Mouse (Mus musculus): ENCODE measurements around the gene Pcp4l1. TPM values are rescaled to one million over a fixed set of nuclear protein-coding genes. Genes with fewer than 3 reads are reported as not detected.

Pcp4l1 gene
- polyA plus RNA-seq, 1 experiment: 37.5 TPM

DNA sequence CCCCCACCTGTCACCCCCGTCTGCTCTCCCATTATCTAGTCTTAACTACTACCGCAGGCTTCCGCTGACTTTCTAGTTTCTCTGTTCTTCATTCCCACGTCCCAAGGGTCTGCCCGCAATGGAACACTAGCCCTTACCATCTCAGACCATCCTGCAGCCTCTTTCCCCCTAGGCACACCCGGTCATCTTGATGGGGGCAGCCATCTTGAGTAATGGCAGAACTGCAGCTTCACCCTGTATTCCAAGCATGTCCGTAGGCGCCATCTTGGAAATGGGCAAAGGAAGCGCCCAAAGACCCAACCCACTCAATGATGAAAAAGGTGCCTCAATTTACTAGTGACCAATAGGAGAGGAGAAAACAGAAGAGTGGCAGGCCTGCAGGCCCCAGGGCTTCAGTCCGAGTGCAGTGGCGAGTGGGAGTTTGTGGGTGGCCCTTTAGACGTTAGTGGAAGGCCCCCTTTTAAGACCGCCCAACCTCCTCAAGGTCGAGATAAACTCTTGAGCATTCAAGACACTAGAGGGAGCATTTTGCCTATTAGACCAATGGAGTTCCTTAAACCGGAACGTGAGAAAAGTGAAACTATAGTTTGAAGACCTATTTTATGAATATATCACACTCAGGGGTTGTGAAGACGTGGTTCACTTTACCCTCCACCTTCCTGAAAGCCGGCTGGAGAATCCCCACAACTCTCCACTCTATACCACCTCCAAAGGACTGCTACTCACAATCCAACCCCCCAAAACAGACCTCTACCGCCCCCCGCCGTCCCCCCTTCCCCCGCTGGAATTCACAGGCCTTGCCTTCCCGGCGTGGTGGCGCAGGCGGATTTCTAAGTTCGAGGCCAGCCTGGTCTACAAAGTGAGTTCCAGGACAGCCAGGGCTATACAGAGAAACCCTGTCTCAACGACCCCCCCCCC is 26.4 kb upstream of the Pcp4l1 start, which contains the start of gene Tomm40l:
Tomm40l (minus strand) TSS at position 277 of the 918 bp plus-strand sequence.
- Histone ChIP-seq H3K4me1 (ENCODE audit: control insufficient read depth, insufficient read depth, low read length) (peaks cover 9% of the 10 kb centered on the region), H3K4me3 (replicated peaks; ENCODE audit: extremely low read depth, low read depth, low read length) (peak within 1 kb of the TSS; percentile 79)
- TF ChIP-seq POLR2A (IDR thresholded peaks at IDR 0.05; ENCODE audit: borderline replicate concordance, extremely low read depth, low read depth, low read length) (peak; percentile 55; the same call in 1 of the 2 replicates), CTCF (IDR thresholded peaks at IDR 0.05; ENCODE audit: insufficient read depth, low read length) (no peak)
- DNase-seq: peak; percentile 85
- whole genome bisulfite sequencing: 1% methylated on average over 28 of the region's 28 CpGs

DNA sequence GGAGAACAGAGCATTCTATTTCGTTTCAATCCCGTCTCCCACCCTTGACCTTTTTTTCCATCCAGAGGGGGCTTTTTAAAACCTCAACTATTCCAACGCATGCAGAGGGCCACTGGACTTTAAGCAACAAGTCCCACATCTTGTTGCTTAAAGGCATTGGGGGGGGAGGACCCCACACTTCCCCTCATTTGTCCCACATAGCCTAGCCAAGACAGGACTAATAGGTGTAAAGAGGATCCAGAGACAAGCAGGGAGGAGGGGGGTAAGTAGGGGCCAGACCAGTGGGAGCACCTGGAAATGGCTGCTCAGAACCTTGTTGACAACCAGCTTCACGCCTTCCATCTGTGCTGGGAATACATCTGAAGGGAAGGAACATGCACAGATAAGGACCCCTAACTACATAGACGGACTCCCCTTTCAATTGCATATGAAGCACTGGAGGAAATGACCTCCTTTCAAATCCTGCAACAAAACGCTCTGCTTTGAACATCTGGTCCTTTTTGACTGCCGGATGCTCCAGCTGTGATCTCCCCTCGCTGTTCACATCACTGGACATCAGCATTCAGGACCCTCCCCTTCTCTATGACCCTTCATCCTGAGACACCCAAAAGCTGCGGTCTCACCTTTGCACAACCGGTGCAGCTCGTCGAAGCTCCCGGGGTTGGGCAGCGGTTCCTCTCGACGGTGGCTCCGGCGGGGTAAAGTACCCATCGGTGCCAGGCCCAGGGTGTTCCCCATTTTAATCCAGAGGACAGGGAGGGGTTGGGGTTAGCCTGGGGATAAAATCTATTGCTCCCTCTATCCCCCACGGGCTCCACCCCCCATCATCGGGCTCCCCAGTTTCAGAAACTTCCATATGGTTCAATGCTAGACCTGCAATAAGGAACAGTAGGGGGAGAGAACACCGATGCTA is 25.5 kb upstream of the Pcp4l1 start:
- peaks cover 9% of the 10 kb centered on the region for H3K4me1 ChIP-seq (ENCODE audit: control insufficient read depth, insufficient read depth, low read length)
- H3K4me3 ChIP-seq (replicated peaks; ENCODE audit: extremely low read depth, low read depth, low read length): peak overlapping the region; percentile 79
- WGBS: 5% methylated on average over 22 of the region's 22 CpGs
- TF ChIP-seq CTCF (IDR thresholded peaks at IDR 0.05; ENCODE audit: insufficient read depth, low read length) (no peak), POLR2A (IDR thresholded peaks at IDR 0.05; ENCODE audit: borderline replicate concordance, extremely low read depth, low read depth, low read length) (no peak)
- DNase-seq: no peak

DNA sequence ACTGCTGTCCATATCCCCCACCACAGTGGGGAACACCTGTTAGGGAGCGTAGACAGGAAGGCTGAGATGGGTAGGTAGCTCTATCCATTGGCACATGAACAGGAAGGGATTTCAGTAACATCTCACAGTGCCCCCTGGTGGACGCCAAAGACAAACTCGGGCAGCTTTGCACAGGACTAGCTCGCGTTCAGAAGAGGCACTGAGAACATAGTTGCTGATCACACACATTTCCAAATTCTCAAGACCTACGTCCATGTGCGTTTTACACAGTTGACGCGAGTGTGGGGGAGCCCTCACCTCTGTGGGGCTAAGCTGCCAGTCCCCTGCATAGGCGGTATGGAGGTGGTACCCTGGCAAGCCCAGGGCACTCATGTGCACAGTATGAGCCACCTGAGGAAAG is 24.8 kb upstream of the Pcp4l1 start:
- peak; percentile 87 for DNase-seq
- H3K4me1 ChIP-seq (ENCODE audit: control insufficient read depth, insufficient read depth, low read length): peaks cover 9% of the 10 kb centered on the region
- no peak overlapping the region for H3K4me3 ChIP-seq (replicated peaks; ENCODE audit: extremely low read depth, low read depth, low read length)
- WGBS: 6% methylated on average over 10 of the region's 10 CpGs
- TF ChIP-seq CTCF (IDR thresholded peaks at IDR 0.05; ENCODE audit: insufficient read depth, low read length): peak; percentile 94
- TF ChIP-seq POLR2A (IDR thresholded peaks at IDR 0.05; ENCODE audit: borderline replicate concordance, extremely low read depth, low read depth, low read length): no peak

DNA sequence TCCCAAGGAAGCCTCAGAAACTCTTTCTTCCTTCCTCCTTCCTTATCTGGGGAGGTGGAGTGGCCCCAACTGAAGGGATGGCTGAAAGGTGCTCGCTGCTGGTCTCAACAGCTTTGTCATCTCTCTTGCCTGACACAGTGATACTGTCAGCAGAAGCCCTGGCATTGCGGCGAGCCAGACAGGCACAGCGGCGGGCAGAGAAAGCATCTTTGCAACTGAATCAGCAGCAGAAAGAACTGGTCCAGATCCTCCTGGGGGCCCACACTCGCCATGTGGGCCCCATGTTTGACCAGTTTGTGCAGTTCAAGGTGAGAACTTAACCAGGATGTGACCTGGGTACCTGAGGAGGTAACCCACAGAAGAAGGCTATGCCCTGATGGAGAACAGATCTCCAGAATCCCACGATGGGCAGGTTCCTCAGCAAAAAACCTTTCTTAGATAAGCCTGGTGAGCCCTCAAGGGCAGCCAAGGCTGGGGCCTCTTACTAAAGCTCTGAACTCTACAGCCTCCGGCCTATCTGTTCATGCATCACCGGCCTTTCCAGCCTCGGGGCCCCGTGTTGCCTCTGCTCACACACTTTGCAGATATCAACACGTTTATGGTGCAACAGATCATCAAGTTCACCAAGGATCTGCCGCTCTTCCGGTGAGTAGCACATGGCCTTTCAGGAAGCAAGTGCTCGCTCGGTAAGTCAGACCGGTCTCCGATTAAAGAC is 20.3 kb upstream of the Pcp4l1 start:
- TF ChIP-seq POLR2A (IDR thresholded peaks at IDR 0.05; ENCODE audit: borderline replicate concordance, extremely low read depth, low read depth, low read length) (no peak), CTCF (IDR thresholded peaks at IDR 0.05; ENCODE audit: insufficient read depth, low read length) (no peak)

DNA sequence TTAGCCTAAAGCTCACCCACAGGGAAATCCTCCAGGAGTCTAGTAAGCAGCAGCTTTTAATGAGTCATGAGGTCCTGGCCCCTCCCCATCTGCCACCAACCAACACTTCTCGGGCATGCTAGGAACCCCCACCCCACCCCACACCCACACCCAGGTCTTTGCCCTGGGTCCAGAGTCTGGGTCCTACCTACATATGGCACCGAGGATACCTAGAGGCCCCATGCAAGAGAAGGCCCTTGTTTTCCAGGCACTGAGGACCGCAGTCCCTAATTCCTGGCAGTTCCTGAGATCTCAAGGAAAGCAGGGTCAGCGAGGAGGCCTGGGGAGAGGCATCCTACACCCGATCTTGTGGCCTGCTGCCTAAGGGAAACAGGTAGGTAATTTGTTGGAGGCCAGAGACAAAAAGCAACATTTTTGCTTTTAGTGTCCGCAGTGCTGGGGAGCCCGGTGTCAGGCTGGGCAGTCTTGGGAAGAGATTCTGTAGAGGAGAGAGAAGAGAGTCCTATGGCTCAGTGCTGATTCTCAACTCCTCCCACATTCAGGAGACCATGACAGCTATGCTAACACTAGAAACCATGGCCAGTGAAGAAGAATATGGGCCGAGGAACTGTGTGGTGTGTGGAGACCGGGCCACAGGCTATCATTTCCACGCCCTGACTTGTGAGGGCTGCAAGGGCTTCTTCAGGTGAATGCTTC is 17.9 kb upstream of the Pcp4l1 start, which contains the start of gene Nr1i3:
Nr1i3 (plus strand) TSS at position 170 of the 696 bp plus-strand sequence.
- WGBS: 72% methylated on average over 10 of the region's 10 CpGs
- TF ChIP-seq POLR2A (IDR thresholded peaks at IDR 0.05; ENCODE audit: borderline replicate concordance, extremely low read depth, low read depth, low read length) (no peak), CTCF (IDR thresholded peaks at IDR 0.05; ENCODE audit: insufficient read depth, low read length) (no peak)
- H3K4me1 ChIP-seq (ENCODE audit: control insufficient read depth, insufficient read depth, low read length): no peaks in the 10 kb centered on the region
- no peak within 1 kb of the TSS for H3K4me3 ChIP-seq (replicated peaks; ENCODE audit: extremely low read depth, low read depth, low read length)
- no peak for DNase-seq

More for the DNA sequence above, 20.3 kb upstream of the Pcp4l1 start:
- no peak overlapping the region for H3K4me3 ChIP-seq (replicated peaks; ENCODE audit: extremely low read depth, low read depth, low read length)
- peaks cover 5% of the 10 kb centered on the region for H3K4me1 ChIP-seq (ENCODE audit: control insufficient read depth, insufficient read depth, low read length)
- DNase-seq: no peak
- WGBS: 84% methylated on average over 18 of the region's 18 CpGs

DNA sequence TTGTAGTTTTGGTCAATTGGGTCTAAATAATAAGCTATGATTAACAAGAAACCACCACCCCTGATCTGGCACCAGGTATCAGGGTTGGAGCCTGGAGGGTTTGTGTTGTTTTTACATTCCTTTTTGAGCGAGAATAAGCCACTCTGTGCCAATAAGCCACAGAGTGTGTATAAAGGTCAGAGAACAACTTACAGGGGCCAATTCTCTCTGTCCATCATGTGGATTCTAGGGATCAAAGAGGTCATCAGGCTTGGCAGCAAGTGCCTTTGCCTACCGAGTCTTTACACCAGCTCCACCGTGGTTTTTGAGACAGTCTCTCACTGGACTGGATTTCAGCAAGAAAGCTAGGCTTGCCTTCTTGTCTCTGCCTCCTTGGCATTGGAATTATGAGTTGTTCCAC is 16.8 kb upstream of the Pcp4l1 start:
- TF ChIP-seq POLR2A (IDR thresholded peaks at IDR 0.05; ENCODE audit: borderline replicate concordance, extremely low read depth, low read depth, low read length) (no peak), CTCF (IDR thresholded peaks at IDR 0.05; ENCODE audit: insufficient read depth, low read length) (no peak)
- DNase-seq: no peak
- Histone ChIP-seq H3K4me3 (replicated peaks; ENCODE audit: extremely low read depth, low read depth, low read length) (no peak overlapping the region), H3K4me1 (ENCODE audit: control insufficient read depth, insufficient read depth, low read length) (no peaks in the 10 kb centered on the region)
- WGBS: 59% methylated on average over 3 of the region's 3 CpGs

DNA sequence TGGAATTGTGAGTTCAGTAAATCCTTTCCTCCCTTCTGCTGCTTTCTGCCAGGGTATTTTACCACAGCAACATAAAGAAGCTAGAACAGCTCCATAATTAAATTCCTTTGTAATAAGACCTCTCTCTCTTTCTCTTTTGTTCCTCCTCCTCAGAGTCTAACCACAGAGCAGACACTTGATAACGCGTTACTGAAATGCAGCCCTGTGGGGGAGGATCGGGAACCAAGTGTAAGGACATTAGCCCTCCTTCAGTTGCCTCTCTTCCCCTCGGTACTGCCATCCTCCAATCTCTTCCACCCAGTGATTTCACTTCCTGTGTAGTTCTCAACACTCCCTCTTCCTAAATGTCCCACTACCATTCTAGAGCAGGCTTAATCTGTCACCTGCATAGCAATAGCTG is 13.3 kb upstream of the Pcp4l1 start:
- WGBS: 43% methylated on average over 4 of the region's 4 CpGs
- DNase-seq: no peak
- Histone ChIP-seq H3K4me3 (replicated peaks; ENCODE audit: extremely low read depth, low read depth, low read length) (no peak overlapping the region), H3K4me1 (ENCODE audit: control insufficient read depth, insufficient read depth, low read length) (no peaks in the 10 kb centered on the region)
- no peak for TF ChIP-seq POLR2A (IDR thresholded peaks at IDR 0.05; ENCODE audit: borderline replicate concordance, extremely low read depth, low read depth, low read length)
- no peak for TF ChIP-seq CTCF (IDR thresholded peaks at IDR 0.05; ENCODE audit: insufficient read depth, low read length)

DNA sequence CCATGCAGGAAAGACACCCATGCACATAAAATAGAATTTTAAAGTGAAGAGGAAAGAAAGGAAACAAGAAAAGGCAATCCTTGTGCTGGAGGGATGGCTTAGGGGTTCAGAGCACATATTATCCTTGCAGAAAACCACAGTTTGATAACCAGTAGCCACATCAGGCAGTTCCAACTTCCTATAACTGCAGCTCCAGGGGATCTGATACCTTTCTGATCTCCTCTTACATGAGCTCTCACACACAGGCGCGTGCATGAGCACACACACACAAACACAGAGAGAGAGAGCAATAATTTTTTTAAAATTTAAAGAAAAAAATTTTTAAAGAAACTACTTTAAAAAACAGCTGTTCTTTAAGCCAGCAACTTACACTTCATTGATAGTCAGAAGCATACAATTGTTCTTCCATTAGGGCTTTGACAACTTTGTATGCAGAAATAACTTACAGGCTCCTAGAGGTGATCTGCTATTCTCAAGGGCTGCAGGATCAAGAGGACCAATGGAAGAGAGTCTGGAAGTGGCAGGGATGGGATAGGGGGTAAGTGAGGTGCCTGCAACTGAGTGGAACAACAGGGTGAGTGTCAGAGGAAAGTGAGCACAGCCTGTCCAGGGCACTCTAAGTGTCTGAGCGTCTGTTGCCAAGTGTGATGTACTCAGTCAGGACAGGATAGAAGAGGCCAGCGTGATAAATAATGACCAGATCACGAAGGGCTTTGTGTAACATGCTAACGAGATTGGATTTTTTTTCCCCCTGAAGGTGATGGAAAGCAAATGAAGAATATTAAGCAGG is 9.8 kb upstream of the Pcp4l1 start:
- TF ChIP-seq CTCF (IDR thresholded peaks at IDR 0.05; ENCODE audit: insufficient read depth, low read length) (no peak), POLR2A (IDR thresholded peaks at IDR 0.05; ENCODE audit: borderline replicate concordance, extremely low read depth, low read depth, low read length) (no peak)
- no peak for DNase-seq

More for the DNA sequence above, 9.8 kb upstream of the Pcp4l1 start:
- Histone ChIP-seq H3K4me3 (replicated peaks; ENCODE audit: extremely low read depth, low read depth, low read length) (no peak overlapping the region), H3K4me1 (ENCODE audit: control insufficient read depth, insufficient read depth, low read length) (no peaks in the 10 kb centered on the region)
- 73% methylated on average over 6 of the region's 6 CpGs for WGBS

Measured in lung, adult 2 months (tissue).